Mouse (Mus musculus) neural tube, embryonic 13.5 days (tissue): ENCODE measurements around the gene Gpm6a. TPM values are rescaled to one million over a fixed set of nuclear protein-coding genes. Genes with fewer than 3 reads are reported as not detected.
"Not testable (repeated sequence)": the region's sequence is repeated elsewhere in the genome, so short reads cannot be mapped to it uniquely, and the experiment has no call there.

Experiments used
- ATAC-seq: fragments of 200-750 bp; cut with Nextera tagmentation; 2 replicates; pipeline ENCODE4 v1.8.0; 2017; ENCODE audit warnings: low read depth, mild to moderate bottlenecking, moderate TSS enrichment, moderate library complexity
- H3K27ac ChIP-seq: fragments of 300-500 bp; sonication (generic); replicated peaks from 2 replicates; pipeline ENCODE4 v1.5.1; 2015; ENCODE audit warnings: moderate library complexity, mild to moderate bottlenecking, inconsistent platforms
- H3K27me3 ChIP-seq: fragments of 300-500 bp; sonication (generic); 2 replicates; pipeline ENCODE4 v1.6.1; 2015; ENCODE audit warnings: mild to moderate bottlenecking, inconsistent platforms
- H3K36me3 ChIP-seq: fragments of 300-500 bp; sonication (generic); 2 replicates; pipeline ENCODE4 v1.6.1; 2015; ENCODE audit warnings: mild to moderate bottlenecking, inconsistent platforms
- H3K4me1 ChIP-seq: fragments of 300-500 bp; sonication (generic); replicated peaks from 2 replicates; pipeline ENCODE4 v1.6.1; 2015; ENCODE audit warnings: inconsistent platforms
- H3K4me2 ChIP-seq: fragments of 300-500 bp; sonication (generic); 2 replicates; pipeline ENCODE4 v1.6.1; 2015; ENCODE audit warnings: inconsistent platforms, mild to moderate bottlenecking, moderate library complexity
- H3K4me3 ChIP-seq: fragments of 300-500 bp; sonication (generic); 2 replicates; pipeline ENCODE4 v1.5.1; 2015; ENCODE audit warnings: mild to moderate bottlenecking, inconsistent platforms
- H3K9ac ChIP-seq: fragments of 300-500 bp; sonication (generic); 2 replicates; pipeline ENCODE4 v1.6.1; 2015; ENCODE audit warnings: moderate library complexity, mild to moderate bottlenecking, inconsistent platforms
- H3K9me3 ChIP-seq: fragments of 300-500 bp; sonication (generic); 2 replicates; pipeline ENCODE4 v1.6.1; 2016; ENCODE audit warnings: inconsistent platforms
- WGBS: fragments of 180-500 bp; shearing (Covaris S2); methylation state at CpG from one replicate; pipeline ENCODE4 v1.1.7; 2015; 5-methylcytosine and 5-hydroxymethylcytosine counted together
- polyA plus RNA-seq: library from polyadenylated mRNA; unstranded; fragments of >200 nt; fragmentation: Nextera tagmentation; extraction: Ambion mirVana; gene quantifications from 2 replicates; pipeline ENCODE4 v1.2.1, GENCODE M21; 2015

Gene Gpm6a
- polyA plus RNA-seq, 1 experiment from 2014 or later, result 266 TPM

GRCm38 (mm10) chr8:55025851-55026660 lies 71.4 kb downstream of the Gpm6a start:
- Histone ChIP-seq H3K4me3 (no peak overlapping the region), H3K9ac (peak overlapping the region; percentile 35), H3K27ac (peak overlapping the region; percentile 85), H3K27me3 (no peaks in the 10 kb centered on the region), H3K4me2 (peak overlapping the region; percentile 35), H3K4me1 (peaks cover 19% of the 10 kb centered on the region), H3K9me3 (no peaks in the 10 kb centered on the region), H3K36me3 (no peaks in the 10 kb centered on the region)
- WGBS, result 30% methylated on average over 10 of the region's 10 CpGs
- ATAC-seq, result no peak

DNA sequence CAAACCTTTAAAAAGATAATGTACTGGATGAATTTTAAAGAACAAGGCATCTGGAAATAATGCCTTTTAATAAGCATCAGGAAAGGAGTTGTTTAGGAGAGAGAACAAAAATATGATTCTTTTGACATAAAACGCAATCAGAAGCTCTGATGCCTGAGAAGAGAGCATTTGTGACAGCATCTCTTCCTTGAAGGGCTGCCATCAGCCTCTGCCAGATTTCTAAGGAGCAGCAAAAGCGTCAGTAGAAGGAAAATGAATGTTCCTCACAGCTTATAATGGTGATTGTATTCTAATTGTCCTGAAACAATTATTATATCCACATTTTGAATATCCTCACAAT lies 72.0 kb downstream of the Gpm6a start:
- Histone ChIP-seq H3K27ac (peak overlapping the region; percentile 85), H3K4me3 (no peak overlapping the region), H3K4me2 (peak overlapping the region; percentile 35; the same call in 1 of the 2 replicates), H3K4me1 (peaks cover 19% of the 10 kb centered on the region), H3K36me3 (no peaks in the 10 kb centered on the region), H3K9ac (peak overlapping the region; percentile 35; the same call in 1 of the 2 replicates), H3K9me3 (no peaks in the 10 kb centered on the region), H3K27me3 (no peaks in the 10 kb centered on the region)
- ATAC-seq, result no peak
- 35% methylated on average over 2 of the region's 2 CpGs for WGBS

- no peak for ATAC-seq
- H3K36me3 ChIP-seq, result no peaks in the 10 kb centered on the region
- H3K4me2 ChIP-seq, result no peak overlapping the region
- H3K9me3 ChIP-seq, result no peaks in the 10 kb centered on the region
- H3K4me1 ChIP-seq, result peaks cover 19% of the 10 kb centered on the region
- no peak overlapping the region for H3K4me3 ChIP-seq
- H3K27ac ChIP-seq, result no peak overlapping the region
- H3K9ac ChIP-seq, result no peak overlapping the region
- 95% methylated on average over 2 of the region's 2 CpGs for WGBS
- no peaks in the 10 kb centered on the region for H3K27me3 ChIP-seq
Measured at GRCm38 (mm10) chr8:55028371-55028770, 73.7 kb downstream of the Gpm6a start.

DNA sequence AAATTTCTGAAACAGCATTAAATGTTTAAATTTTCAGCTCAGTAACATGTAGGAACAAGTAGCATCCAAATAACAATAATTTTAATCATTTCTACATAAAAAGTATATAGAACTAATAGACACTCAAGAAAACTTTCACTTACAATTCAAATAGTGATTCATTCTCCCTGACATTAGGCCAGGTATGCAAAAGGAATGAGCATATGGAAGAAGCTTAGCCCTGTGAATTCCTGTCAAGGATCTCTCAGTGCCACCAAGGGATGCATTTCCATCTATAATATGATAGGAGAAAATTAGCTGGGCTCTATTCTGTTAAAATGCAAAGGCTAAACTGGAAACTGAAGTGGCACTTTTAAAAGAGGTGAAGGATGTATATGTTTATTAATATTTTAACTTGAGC lies 76.5 kb downstream of the Gpm6a start:
- no peaks in the 10 kb centered on the region for H3K9me3 ChIP-seq
- H3K4me2 ChIP-seq, result no peak overlapping the region
- no peak for ATAC-seq
- no peak overlapping the region for H3K4me3 ChIP-seq
- H3K36me3 ChIP-seq, result no peaks in the 10 kb centered on the region
- H3K4me1 ChIP-seq, result peaks cover 23% of the 10 kb centered on the region
- no peak overlapping the region for H3K9ac ChIP-seq
- H3K27ac ChIP-seq, result no peak overlapping the region
- no peaks in the 10 kb centered on the region for H3K27me3 ChIP-seq

DNA sequence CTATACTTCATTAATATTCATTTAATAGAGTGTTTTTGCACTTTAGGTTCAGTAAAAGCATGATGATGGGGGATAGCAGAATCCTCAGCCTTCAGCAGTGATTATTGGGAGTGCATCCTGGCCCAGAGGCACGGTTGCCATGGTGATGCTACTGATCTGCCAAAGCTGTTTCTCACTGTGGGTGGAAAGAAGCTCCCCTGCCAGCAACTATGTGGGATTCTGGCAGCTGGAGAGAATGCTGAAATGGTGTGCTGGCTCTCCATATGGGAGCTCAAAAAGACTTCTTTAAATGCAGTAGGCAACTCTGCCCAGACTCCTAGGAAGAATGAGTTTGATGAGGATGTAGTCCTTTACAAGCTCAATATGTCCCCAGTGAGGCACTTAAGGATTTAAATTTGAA lies 79.7 kb downstream of the Gpm6a start:
- Histone ChIP-seq H3K4me1 (peaks cover 17% of the 10 kb centered on the region), H3K27ac (peak overlapping the region; percentile 82), H3K27me3 (no peaks in the 10 kb centered on the region), H3K4me2 (peak overlapping the region; percentile 16; the same call in 1 of the 2 replicates), H3K36me3 (no peaks in the 10 kb centered on the region), H3K9ac (no peak overlapping the region), H3K9me3 (no peaks in the 10 kb centered on the region), H3K4me3 (no peak overlapping the region)
- WGBS, result 0% methylated on average over 1 of the region's 1 CpGs
- peak; percentile 97 for ATAC-seq

GRCm38 (mm10) chr8:55035416-55035815 lies 80.8 kb downstream of the Gpm6a start:
- no peak for ATAC-seq
- H3K9ac ChIP-seq, result no peak overlapping the region
- H3K4me1 ChIP-seq, result peaks cover 17% of the 10 kb centered on the region
- H3K36me3 ChIP-seq, result no peaks in the 10 kb centered on the region
- peak overlapping the region; percentile 82 for H3K27ac ChIP-seq
- no peak overlapping the region for H3K4me2 ChIP-seq
- no peak overlapping the region for H3K4me3 ChIP-seq
- no peaks in the 10 kb centered on the region for H3K9me3 ChIP-seq
- H3K27me3 ChIP-seq, result no peaks in the 10 kb centered on the region

DNA sequence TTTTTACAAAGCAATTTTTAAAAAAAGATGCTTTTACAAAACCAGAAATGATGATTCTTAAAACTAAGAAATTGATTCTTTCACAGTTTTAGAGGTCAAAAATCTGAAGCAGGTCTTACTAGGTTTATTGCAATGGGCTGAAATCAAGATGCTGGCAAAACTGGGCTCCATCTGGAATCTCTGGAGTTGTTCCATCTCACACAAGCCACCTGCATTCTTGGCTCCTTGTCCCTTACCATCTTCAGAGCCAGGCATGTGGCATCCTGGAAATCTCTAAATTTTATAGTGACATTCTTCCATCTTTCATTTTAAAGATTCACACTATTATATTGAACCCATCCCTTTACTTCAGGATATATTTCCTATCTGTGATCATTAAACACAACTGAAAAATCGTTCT lies 88.3 kb downstream of the Gpm6a start:
- WGBS, result 77% methylated on average over 1 of the region's 1 CpGs
- H3K4me3 ChIP-seq, result no peak overlapping the region
- no peaks in the 10 kb centered on the region for H3K27me3 ChIP-seq
- no peak overlapping the region for H3K9ac ChIP-seq
- peaks cover 3% of the 10 kb centered on the region; the same call in 1 of the 2 replicates for H3K36me3 ChIP-seq
- no peaks in the 10 kb centered on the region for H3K9me3 ChIP-seq
- no peaks in the 10 kb centered on the region for H3K4me1 ChIP-seq
- no peak overlapping the region for H3K4me2 ChIP-seq
- no peak for ATAC-seq
- no peak overlapping the region for H3K27ac ChIP-seq

GRCm38 (mm10) chr8:55048396-55048795 lies 93.8 kb downstream of the Gpm6a start:
- ATAC-seq, result no peak
- no peak overlapping the region for H3K9ac ChIP-seq
- peaks cover 26% of the 10 kb centered on the region for H3K36me3 ChIP-seq
- no peak overlapping the region for H3K4me2 ChIP-seq
- no peak overlapping the region for H3K4me3 ChIP-seq
- no peaks in the 10 kb centered on the region for H3K9me3 ChIP-seq
- H3K4me1 ChIP-seq, result no peaks in the 10 kb centered on the region
- H3K27ac ChIP-seq, result no peak overlapping the region
- WGBS, result 69% methylated on average over 3 of the region's 3 CpGs
- H3K27me3 ChIP-seq, result no peaks in the 10 kb centered on the region

DNA sequence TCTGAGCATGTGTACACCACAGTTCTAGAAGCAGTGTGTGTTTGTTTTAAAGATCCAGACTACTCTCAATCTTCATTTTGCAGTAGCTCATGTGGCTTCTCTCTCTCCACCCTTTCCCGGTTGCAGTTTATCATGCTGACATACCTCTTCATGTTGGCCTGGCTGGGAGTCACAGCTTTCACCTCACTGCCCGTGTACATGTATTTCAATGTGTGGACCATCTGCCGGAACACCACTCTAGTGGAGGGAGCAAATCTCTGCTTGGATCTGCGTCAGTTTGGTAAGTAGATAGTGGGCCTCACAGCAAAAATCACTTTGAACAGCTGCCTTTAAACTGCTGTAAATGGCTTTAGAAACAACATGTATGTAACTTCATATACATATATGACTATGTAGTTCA lies 95.3 kb downstream of the Gpm6a start:
- ATAC-seq, result no peak
- Histone ChIP-seq H3K4me3 (no peak overlapping the region), H3K36me3 (peaks cover 29% of the 10 kb centered on the region), H3K27ac (no peak overlapping the region), H3K27me3 (no peaks in the 10 kb centered on the region), H3K9ac (no peak overlapping the region), H3K4me2 (no peak overlapping the region), H3K9me3 (no peaks in the 10 kb centered on the region), H3K4me1 (no peaks in the 10 kb centered on the region)
- WGBS, result 87% methylated on average over 4 of the region's 4 CpGs

DNA sequence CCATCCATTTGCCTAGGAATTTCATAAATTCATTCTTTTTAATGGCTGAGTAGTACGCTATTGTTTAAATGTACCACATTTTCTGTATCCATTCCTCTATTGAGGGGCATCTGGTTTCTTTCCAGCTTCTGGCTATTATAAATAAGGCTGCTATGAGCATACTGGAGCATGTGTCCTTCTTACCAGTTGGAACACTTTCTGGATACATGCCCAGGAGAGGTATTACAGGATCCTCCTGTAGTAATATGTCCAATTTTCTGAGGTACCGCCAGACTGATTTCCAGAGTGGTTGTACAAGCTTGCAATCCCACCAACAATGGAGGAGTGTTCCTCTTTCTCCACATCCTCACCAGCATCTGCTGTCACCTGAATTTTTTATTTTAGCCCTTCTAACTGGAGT lies 114.2 kb downstream of the Gpm6a start:
- H3K9me3 ChIP-seq, H3K36me3 ChIP-seq, H3K4me2 ChIP-seq, H3K9ac ChIP-seq, H3K27ac ChIP-seq, ATAC-seq, H3K4me1 ChIP-seq, H3K27me3 ChIP-seq, H3K4me3 ChIP-seq: not testable (repeated sequence)
- WGBS, result 98% methylated on average over 2 of the region's 2 CpGs

DNA sequence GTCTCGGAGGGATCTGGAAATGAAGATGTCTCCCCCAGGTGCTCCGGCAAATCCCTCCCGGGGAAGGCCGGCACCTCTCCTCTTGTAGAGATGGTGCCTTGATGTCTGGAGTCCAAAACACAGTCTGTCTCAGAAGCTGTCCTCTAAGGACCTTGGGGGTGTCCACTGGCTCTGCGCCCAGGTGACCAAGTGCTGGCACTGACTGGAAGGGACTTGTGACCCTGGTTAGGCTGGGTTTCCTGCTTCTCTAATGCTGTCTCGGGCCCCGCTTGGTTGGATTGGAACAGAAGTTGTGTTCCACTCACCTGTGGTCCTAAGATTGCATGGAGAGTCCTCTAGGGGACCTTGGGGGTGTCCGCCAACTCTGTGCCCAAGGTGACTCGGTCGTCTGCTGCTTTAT lies 118.8 kb downstream of the Gpm6a start:
- Histone ChIP-seq H3K4me1 (no peaks in the 10 kb centered on the region), H3K9ac (no peak overlapping the region), H3K4me3 (no peak overlapping the region), H3K27me3 (no peaks in the 10 kb centered on the region), H3K4me2 (no peak overlapping the region), H3K36me3 (no peaks in the 10 kb centered on the region), H3K27ac (no peak overlapping the region), H3K9me3 (no peaks in the 10 kb centered on the region)
- 96% methylated on average over 10 of the region's 10 CpGs for WGBS
- ATAC-seq, result no peak

DNA sequence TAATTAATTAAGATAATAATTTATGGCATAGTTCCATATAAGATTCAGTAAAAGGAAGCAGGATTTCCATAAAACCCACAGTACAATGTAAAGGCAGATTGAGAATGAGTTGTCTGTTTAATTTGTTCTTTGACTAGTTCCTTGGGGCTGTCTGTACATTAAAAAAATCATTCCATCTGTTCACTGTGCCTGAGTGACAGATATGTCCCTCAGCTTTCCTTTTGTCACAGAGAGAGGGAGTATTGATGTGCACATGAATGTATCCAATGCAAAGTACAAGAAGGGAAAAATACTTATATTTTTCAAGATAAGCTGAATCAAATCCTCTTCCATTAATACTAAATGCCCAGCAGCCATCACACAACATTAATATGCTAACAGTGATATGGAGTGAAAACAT lies 147.6 kb downstream of the Gpm6a start:
- Histone ChIP-seq H3K36me3 (no peaks in the 10 kb centered on the region), H3K27me3 (no peaks in the 10 kb centered on the region), H3K27ac (no peak overlapping the region), H3K4me3 (no peak overlapping the region), H3K9ac (no peak overlapping the region), H3K4me2 (no peak overlapping the region), H3K9me3 (no peaks in the 10 kb centered on the region), H3K4me1 (no peaks in the 10 kb centered on the region)
- no peak for ATAC-seq

- ATAC-seq, result no peak; the same call in 1 of the 2 replicates
- H3K27ac ChIP-seq, result no peak overlapping the region
- WGBS, result 81% methylated on average over 2 of the region's 2 CpGs
Measured at GRCm38 (mm10) chr8:55103065-55103464, 148.4 kb downstream of the Gpm6a start.

More at GRCm38 (mm10) chr8:55103065-55103464, 148.4 kb downstream of the Gpm6a start:
- H3K9ac ChIP-seq, result no peak overlapping the region
- no peaks in the 10 kb centered on the region for H3K9me3 ChIP-seq
- H3K4me1 ChIP-seq, result no peaks in the 10 kb centered on the region
- H3K27me3 ChIP-seq, result no peaks in the 10 kb centered on the region
- no peak overlapping the region for H3K4me2 ChIP-seq
- H3K36me3 ChIP-seq, result no peaks in the 10 kb centered on the region
- no peak overlapping the region for H3K4me3 ChIP-seq
